Mouse (Mus musculus): ENCODE data around the gene Tomm40.

Tomm40 gene

GRCm38 (mm10) chr7:19710650-19711049 lies 4.6 kb downstream of the Tomm40 start:
- DNase-seq (ENCODE audit: low spot score in 2 of 2): no peak

- no peak for DNase-seq (ENCODE audit: low spot score in 2 of 2)
Observed at GRCm38 (mm10) chr7:19705271-19705670, 10.0 kb downstream of the Tomm40 start.

GRCm38 (mm10) chr7:19704475-19704874 lies 10.8 kb downstream of the Tomm40 start:
- no peak for DNase-seq (ENCODE audit: low spot score in 2 of 2)

- no peak for DNase-seq (ENCODE audit: low spot score in 2 of 2)
Observed at GRCm38 (mm10) chr7:19702859-19703555, 12.2 kb downstream of the Tomm40 start.

GRCm38 (mm10) chr7:19701069-19701761 lies 14.0 kb downstream of the Tomm40 start:
- peak in 1 of 2 experiments; percentile 69 for DNase-seq (ENCODE audit: low spot score in 2 of 2)

GRCm38 (mm10) chr7:19700299-19701068 lies 14.8 kb downstream of the Tomm40 start:
- no peak for DNase-seq (ENCODE audit: low spot score in 2 of 2)

- no peak for DNase-seq (ENCODE audit: low spot score in 2 of 2)
Observed at GRCm38 (mm10) chr7:19699827-19700148, 15.4 kb downstream of the Tomm40 start.

- DNase-seq (ENCODE audit: low spot score in 2 of 2): peak in 1 of 2 experiments; percentile 67
Observed at GRCm38 (mm10) chr7:19698907-19699826, 16.1 kb downstream of the Tomm40 start, which contains the start of gene Apoe. Gene Apoe, minus strand, starts transcription at chr7:19699188.

GRCm38 (mm10) chr7:19697949-19698906 lies 17.0 kb downstream of the Tomm40 start:
- DNase-seq (ENCODE audit: low spot score in 2 of 2): no peak

- no peak for DNase-seq (ENCODE audit: low spot score in 2 of 2)
Observed at GRCm38 (mm10) chr7:19696336-19696873, 18.8 kb downstream of the Tomm40 start.

GRCm38 (mm10) chr7:19695881-19696280 lies 19.4 kb downstream of the Tomm40 start:
- no peak for DNase-seq (ENCODE audit: low spot score in 2 of 2)

- DNase-seq (ENCODE audit: low spot score in 2 of 2): no peak
Observed at GRCm38 (mm10) chr7:19695213-19695594, 20.0 kb downstream of the Tomm40 start.

GRCm38 (mm10) chr7:19694336-19695212 lies 20.7 kb downstream of the Tomm40 start:
- DNase-seq (ENCODE audit: low spot score in 2 of 2): no peak

GRCm38 (mm10) chr7:19693421-19693820 lies 21.8 kb downstream of the Tomm40 start:
- peak in 1 of 2 experiments; percentile 60 for DNase-seq (ENCODE audit: low spot score in 2 of 2)

- no peak for DNase-seq (ENCODE audit: low spot score in 2 of 2)
Observed at GRCm38 (mm10) chr7:19691873-19692865, 23.1 kb downstream of the Tomm40 start, which contains the start of gene Apoc1. Gene Apoc1, minus strand, starts transcription at chr7:19692660.

GRCm38 (mm10) chr7:19691434-19691833 lies 23.8 kb downstream of the Tomm40 start:
- no peak for DNase-seq (ENCODE audit: low spot score in 2 of 2)

- DNase-seq (ENCODE audit: low spot score in 2 of 2): no peak
Observed at GRCm38 (mm10) chr7:19690845-19691244, 24.4 kb downstream of the Tomm40 start.

GRCm38 (mm10) chr7:19688611-19689010 lies 26.6 kb downstream of the Tomm40 start:
- DNase-seq (ENCODE audit: low spot score in 2 of 2): no peak

Measured in left cerebral cortex, adult 9 months (tissue).